Mouse (Mus musculus) heart, postnatal 0 days (tissue): ENCODE measurements around the gene Slc15a5.

Experiments used
- CTCF ChIP-seq: IDR thresholded peaks from 2 replicates; pipeline ENCODE4 v1.5.1; 2016; ENCODE audit warnings: antibody characterized with exemption, control low read depth, low read depth
- EP300 ChIP-seq: IDR thresholded peaks from 2 replicates; pipeline ENCODE4 v1.6.1; 2016; ENCODE audit warnings: antibody characterized with exemption, low read depth

DNA sequence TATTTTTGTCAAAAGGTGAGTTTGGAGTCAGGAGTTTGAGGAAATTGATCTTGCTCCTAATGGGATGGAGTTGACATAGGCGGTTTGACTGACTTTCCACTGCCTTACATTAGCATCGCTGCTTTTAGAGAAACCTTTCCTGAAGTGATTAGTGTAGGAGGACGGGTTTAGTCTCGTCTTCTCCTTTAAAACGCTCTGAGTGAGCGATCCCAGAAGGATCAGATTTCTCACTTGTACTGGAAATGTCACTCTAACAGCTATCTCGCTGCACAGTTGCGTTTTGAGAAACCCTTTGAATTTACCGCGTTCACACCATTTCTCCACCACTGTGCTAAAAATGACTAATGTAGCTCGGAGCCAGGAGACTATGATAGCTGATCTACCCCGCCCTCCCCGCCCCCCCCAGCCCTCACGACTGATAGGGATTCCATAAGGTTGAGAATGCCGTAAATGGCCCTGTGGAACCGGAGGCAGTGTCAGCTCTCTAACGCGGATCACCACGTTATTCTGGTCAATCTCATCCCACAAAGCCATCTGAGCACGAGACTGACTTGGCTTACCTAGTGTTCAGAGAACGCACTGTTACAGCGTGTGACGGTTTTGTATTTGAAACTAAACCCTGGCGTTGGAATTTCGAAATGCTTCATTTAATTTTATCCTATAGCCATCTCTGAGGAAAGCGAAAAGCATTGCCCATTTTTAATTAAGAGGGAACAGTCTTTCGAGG is 73.0 kb downstream of the Slc15a5 start:
- TF ChIP-seq EP300 (no peak), CTCF (no peak)
